Mouse (Mus musculus): ENCODE results near the gene Myo15b. TPM values are rescaled to one million over a fixed set of nuclear protein-coding genes. Genes with fewer than 3 reads are reported as not detected.

Gene Myo15b
- polyA plus RNA-seq, 1 experiment = 1,655 TPM

DNA sequence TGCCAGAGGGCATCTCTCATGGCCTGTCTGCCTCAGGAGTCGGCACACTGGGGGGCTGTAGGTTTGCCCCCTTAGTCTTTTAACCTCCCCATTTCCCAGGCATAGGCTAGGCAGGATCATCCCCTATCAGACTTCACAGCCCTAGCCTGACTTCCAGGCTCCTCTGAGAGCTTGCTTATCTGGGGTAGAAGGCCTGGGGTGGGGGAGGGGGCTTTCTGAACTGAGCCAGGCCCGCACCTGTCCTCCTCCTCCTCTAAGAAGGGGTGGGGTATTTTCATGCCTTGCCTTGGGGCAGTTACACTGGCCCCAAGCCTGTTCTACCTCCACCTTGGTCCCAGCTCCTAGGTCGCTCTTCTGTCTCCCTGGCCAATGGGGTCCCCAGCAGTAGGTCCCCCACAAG, 26.7 kb upstream of the Myo15b start:
- Histone ChIP-seq H3K27me3 (ENCODE audit: control insufficient read depth, insufficient read depth, low read length) (no peaks in the 10 kb centered on the region), H3K27ac (ENCODE audit: insufficient read depth, low read depth, low read length) (no peak overlapping the region), H3K36me3 (ENCODE audit: control insufficient read depth, insufficient read depth, low read length) (peaks cover 15% of the 10 kb centered on the region; the same call in 1 of the 2 replicates), H3K4me1 (ENCODE audit: control insufficient read depth, insufficient read depth, insufficient read length, low read length) (peaks cover 49% of the 10 kb centered on the region), H3K4me3 (ENCODE audit: low read depth, low read length) (no peak overlapping the region)
- TF ChIP-seq POLR2A (IDR thresholded peaks at IDR 0.05; ENCODE audit: low read depth, low read length) = no peak
- no peak for TF ChIP-seq CTCF (IDR thresholded peaks at IDR 0.05; ENCODE audit: extremely low read depth, insufficient read length, insufficient replicate concordance, low read depth, low read length)
- 51% methylated on average over 3 of the region's 3 CpGs for WGBS

GRCm38 (mm10) chr11:115832064-115832463, 26.1 kb upstream of the Myo15b start:
- Histone ChIP-seq H3K27me3 (ENCODE audit: control insufficient read depth, insufficient read depth, low read length) (no peaks in the 10 kb centered on the region), H3K36me3 (ENCODE audit: control insufficient read depth, insufficient read depth, low read length) (peaks cover 15% of the 10 kb centered on the region; the same call in 1 of the 2 replicates), H3K27ac (ENCODE audit: insufficient read depth, low read depth, low read length) (no peak overlapping the region), H3K4me1 (ENCODE audit: control insufficient read depth, insufficient read depth, insufficient read length, low read length) (peaks cover 50% of the 10 kb centered on the region), H3K4me3 (ENCODE audit: low read depth, low read length) (no peak overlapping the region)
- WGBS = 55% methylated on average over 6 of the region's 6 CpGs
- no peak for TF ChIP-seq POLR2A (IDR thresholded peaks at IDR 0.05; ENCODE audit: low read depth, low read length)
- TF ChIP-seq CTCF (IDR thresholded peaks at IDR 0.05; ENCODE audit: extremely low read depth, insufficient read length, insufficient replicate concordance, low read depth, low read length) = no peak

- H3K4me3 ChIP-seq (ENCODE audit: low read depth, low read length) = no peak overlapping the region
- TF ChIP-seq CTCF (IDR thresholded peaks at IDR 0.05; ENCODE audit: extremely low read depth, insufficient read length, insufficient replicate concordance, low read depth, low read length) (no peak), POLR2A (IDR thresholded peaks at IDR 0.05; ENCODE audit: low read depth, low read length) (no peak)
- peaks cover 16% of the 10 kb centered on the region; the same call in 1 of the 2 replicates for H3K36me3 ChIP-seq (ENCODE audit: control insufficient read depth, insufficient read depth, low read length)
- WGBS = 16% methylated on average over 8 of the region's 8 CpGs
- H3K27me3 ChIP-seq (ENCODE audit: control insufficient read depth, insufficient read depth, low read length) = no peaks in the 10 kb centered on the region
- no peak overlapping the region for H3K27ac ChIP-seq (ENCODE audit: insufficient read depth, low read depth, low read length)
- H3K4me1 ChIP-seq (ENCODE audit: control insufficient read depth, insufficient read depth, insufficient read length, low read length) = peaks cover 55% of the 10 kb centered on the region
Observed at GRCm38 (mm10) chr11:115832523-115832922, 25.7 kb upstream of the Myo15b start.

DNA sequence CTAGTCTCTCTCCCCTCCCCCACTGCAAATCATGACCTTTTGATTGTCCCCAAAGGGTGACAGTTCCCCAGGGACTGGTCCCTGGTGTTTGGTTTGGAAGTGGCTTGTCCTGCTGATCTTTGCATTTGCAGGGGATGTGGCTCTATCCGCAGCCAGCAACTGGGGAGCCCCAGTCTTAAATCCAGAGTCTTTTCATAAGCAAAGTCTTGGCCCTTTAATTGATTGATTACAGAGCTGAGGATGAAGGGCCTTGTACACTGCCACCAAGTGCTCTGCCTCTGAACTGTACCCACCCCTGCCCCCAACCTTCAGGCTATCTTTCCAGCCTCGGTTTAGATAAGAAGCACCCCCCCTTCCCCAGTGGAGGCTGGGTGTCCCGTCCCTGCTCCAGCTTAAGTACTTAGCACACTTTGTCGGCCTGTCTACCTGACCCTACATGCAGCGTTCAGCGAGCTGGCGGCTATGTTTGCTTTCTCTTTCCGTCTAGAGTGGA, 25.1 kb upstream of the Myo15b start:
- 17% methylated on average over 8 of the region's 8 CpGs for whole genome bisulfite sequencing
- TF ChIP-seq POLR2A (IDR thresholded peaks at IDR 0.05; ENCODE audit: low read depth, low read length) (no peak), CTCF (IDR thresholded peaks at IDR 0.05; ENCODE audit: extremely low read depth, insufficient read length, insufficient replicate concordance, low read depth, low read length) (no peak)
- H3K4me1 ChIP-seq (ENCODE audit: control insufficient read depth, insufficient read depth, insufficient read length, low read length) = peaks cover 60% of the 10 kb centered on the region
- H3K27ac ChIP-seq (ENCODE audit: insufficient read depth, low read depth, low read length) = peak overlapping the region; percentile 9; the same call in 1 of the 2 replicates
- H3K4me3 ChIP-seq (ENCODE audit: low read depth, low read length) = no peak overlapping the region
- peaks cover 19% of the 10 kb centered on the region; the same call in 1 of the 2 replicates for H3K36me3 ChIP-seq (ENCODE audit: control insufficient read depth, insufficient read depth, low read length)
- no peaks in the 10 kb centered on the region for H3K27me3 ChIP-seq (ENCODE audit: control insufficient read depth, insufficient read depth, low read length)

DNA sequence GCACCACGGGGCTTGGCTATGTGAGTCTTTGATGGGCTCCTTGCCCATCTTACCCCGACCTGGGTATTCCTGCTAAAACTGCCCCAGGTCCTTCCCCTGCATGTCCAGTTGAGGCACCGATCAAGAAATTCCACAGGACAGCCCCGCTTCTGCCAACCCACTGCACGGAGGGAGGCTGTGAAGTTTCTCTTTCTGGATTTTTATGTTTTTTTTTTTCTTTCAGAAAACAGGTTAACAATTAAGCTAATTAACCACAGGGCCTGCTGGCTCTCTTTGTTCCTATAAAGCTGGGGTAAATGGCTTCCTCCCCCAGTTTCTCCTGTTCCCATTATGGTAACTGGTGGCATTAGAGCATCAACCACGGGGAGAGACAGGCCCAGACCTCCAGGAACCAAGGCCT, 24.2 kb upstream of the Myo15b start:
- no peak overlapping the region for H3K27ac ChIP-seq (ENCODE audit: insufficient read depth, low read depth, low read length)
- peaks cover 66% of the 10 kb centered on the region for H3K4me1 ChIP-seq (ENCODE audit: control insufficient read depth, insufficient read depth, insufficient read length, low read length)
- no peak for TF ChIP-seq CTCF (IDR thresholded peaks at IDR 0.05; ENCODE audit: extremely low read depth, insufficient read length, insufficient replicate concordance, low read depth, low read length)
- 52% methylated on average over 6 of the region's 6 CpGs for WGBS
- peaks cover 16% of the 10 kb centered on the region; the same call in 1 of the 2 replicates for H3K36me3 ChIP-seq (ENCODE audit: control insufficient read depth, insufficient read depth, low read length)
- H3K4me3 ChIP-seq (ENCODE audit: low read depth, low read length) = no peak overlapping the region
- no peaks in the 10 kb centered on the region for H3K27me3 ChIP-seq (ENCODE audit: control insufficient read depth, insufficient read depth, low read length)

DNA sequence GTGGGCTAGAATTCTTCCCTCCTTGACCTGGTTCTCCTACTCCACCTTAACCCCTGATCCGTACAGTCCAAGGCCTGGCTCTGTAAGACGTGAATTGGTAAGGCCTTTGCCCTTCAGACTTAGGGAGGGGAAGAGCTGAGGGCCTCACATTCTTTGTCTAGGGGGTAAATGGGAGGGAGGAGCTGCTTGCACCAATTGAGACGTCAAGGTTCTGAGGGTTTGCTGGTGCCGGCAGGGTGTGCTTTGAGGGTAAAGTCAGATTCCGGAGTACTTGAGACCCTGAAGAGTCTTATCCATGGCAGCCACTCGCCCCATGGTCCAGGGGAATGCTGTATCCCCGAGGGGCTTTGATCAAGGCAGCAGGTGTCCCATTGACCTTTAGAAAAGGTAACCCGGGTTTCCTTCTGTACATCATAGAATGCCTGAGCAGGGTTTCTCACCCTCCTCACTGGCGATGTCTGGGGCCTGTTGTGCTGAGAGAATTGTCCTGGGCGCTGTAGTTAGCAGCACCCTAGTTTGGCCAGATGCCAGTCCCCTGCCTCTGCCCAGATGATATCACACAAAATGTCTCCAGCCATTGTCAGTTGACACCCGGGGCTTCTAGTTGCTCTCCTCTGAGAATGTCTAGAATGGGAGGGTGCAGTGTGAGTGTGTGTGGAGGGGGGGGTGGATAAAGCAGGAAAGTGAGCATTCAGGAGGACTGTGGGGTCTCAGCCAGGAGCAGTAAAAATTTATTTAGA, 21.4 kb upstream of the Myo15b start:
- TF ChIP-seq CTCF (IDR thresholded peaks at IDR 0.05; ENCODE audit: extremely low read depth, insufficient read length, insufficient replicate concordance, low read depth, low read length) (no peak), POLR2A (IDR thresholded peaks at IDR 0.05; ENCODE audit: low read depth, low read length) (no peak)
- H3K4me1 ChIP-seq (ENCODE audit: control insufficient read depth, insufficient read depth, insufficient read length, low read length) = peaks cover 72% of the 10 kb centered on the region
- H3K27me3 ChIP-seq (ENCODE audit: control insufficient read depth, insufficient read depth, low read length) = no peaks in the 10 kb centered on the region
- peak overlapping the region; percentile 70 for H3K27ac ChIP-seq (ENCODE audit: insufficient read depth, low read depth, low read length)
- H3K4me3 ChIP-seq (ENCODE audit: low read depth, low read length) = no peak overlapping the region
- 29% methylated on average over 11 of the region's 11 CpGs for WGBS
- H3K36me3 ChIP-seq (ENCODE audit: control insufficient read depth, insufficient read depth, low read length) = peaks cover 15% of the 10 kb centered on the region; the same call in 1 of the 2 replicates

DNA sequence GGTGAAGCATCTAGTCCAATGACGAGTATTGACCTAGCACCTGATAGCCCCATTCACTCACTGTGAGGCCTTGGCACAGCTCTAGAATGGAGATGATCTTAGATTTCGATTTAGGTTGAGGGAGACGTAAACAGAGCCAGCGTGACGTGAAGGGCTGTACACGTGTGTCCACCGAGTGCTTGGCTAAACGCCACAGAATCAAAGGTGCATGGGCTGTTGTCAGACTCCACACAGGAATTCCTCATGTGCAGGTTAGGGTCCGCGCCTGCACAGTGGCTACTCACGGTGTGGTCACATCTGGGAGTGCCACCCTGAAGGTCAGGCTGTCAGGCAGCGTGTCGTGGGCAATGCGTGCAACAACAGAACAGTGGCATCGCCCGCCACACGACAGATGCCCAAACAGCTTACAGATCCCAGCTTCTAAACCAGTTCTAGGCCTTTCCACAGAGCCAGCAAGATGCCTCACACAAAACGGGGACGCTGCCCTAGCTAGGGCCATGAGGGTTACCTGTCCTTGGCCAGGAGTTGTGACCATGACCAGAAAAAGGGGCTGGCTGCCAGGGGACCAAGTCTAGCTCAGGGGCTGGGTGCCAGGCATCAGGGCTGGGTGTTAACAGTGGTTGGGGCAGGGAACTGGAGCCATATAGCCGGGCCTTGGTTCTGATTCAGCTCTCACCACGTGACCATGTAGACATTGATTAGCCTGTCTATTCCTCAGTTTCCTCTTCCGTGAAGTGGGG, 20.4 kb upstream of the Myo15b start:
- TF ChIP-seq CTCF (IDR thresholded peaks at IDR 0.05; ENCODE audit: extremely low read depth, insufficient read length, insufficient replicate concordance, low read depth, low read length) (no peak), POLR2A (IDR thresholded peaks at IDR 0.05; ENCODE audit: low read depth, low read length) (no peak)
- peaks cover 72% of the 10 kb centered on the region for H3K4me1 ChIP-seq (ENCODE audit: control insufficient read depth, insufficient read depth, insufficient read length, low read length)
- peaks cover 15% of the 10 kb centered on the region; the same call in 1 of the 2 replicates for H3K36me3 ChIP-seq (ENCODE audit: control insufficient read depth, insufficient read depth, low read length)
- 66% methylated on average over 22 of the region's 22 CpGs for WGBS
- H3K27me3 ChIP-seq (ENCODE audit: control insufficient read depth, insufficient read depth, low read length) = no peaks in the 10 kb centered on the region
- H3K4me3 ChIP-seq (ENCODE audit: low read depth, low read length) = no peak overlapping the region
- H3K27ac ChIP-seq (ENCODE audit: insufficient read depth, low read depth, low read length) = no peak overlapping the region
